Mouse (Mus musculus) midbrain, postnatal 0 days (tissue): ENCODE data around the gene Car14. TPM values are rescaled to one million over a fixed set of nuclear protein-coding genes. Genes with fewer than 3 reads are reported as not detected.

Experiments used
- ATAC-seq: fragments of 200-750 bp; cut with Nextera tagmentation; 2 replicates; pipeline ENCODE4 v1.8.0; 2017; ENCODE audit warnings: moderate number of reproducible peaks, mild to moderate bottlenecking, moderate TSS enrichment, moderate library complexity; ENCODE audit not compliant: low FRiP score
- DNase-seq: peaks from one replicate; pipeline ENCODE4 v3.0.0-alpha.2; 2015; ENCODE audit warnings: low spot score
- H3K27ac ChIP-seq: fragments of 300-500 bp; sonication (generic); 2 replicates; pipeline ENCODE4 v1.5.1; 2014; ENCODE audit warnings: low read depth, mild to moderate bottlenecking, low read length, mixed read lengths
- H3K27me3 ChIP-seq: fragments of 300-500 bp; sonication (generic); 2 replicates; pipeline ENCODE4 v1.6.1; 2014; ENCODE audit warnings: low read length, control low read depth, mixed read lengths; ENCODE audit not compliant: insufficient read depth
- H3K36me3 ChIP-seq: fragments of 300-500 bp; sonication (generic); 2 replicates; pipeline ENCODE4 v1.6.1; 2014; ENCODE audit warnings: low read length, control low read depth, mixed read lengths; ENCODE audit not compliant: insufficient read depth
- H3K4me1 ChIP-seq: fragments of 300-500 bp; sonication (generic); 2 replicates; pipeline ENCODE4 v1.6.1; 2014; ENCODE audit warnings: mild to moderate bottlenecking, control low read depth, antibody characterized with exemption, low read length, mixed read lengths; ENCODE audit not compliant: insufficient read depth
- H3K4me2 ChIP-seq: fragments of 300-500 bp; sonication (generic); 2 replicates; pipeline ENCODE4 v1.6.1; 2014; ENCODE audit warnings: low read depth, mild to moderate bottlenecking, low read length, mixed read lengths; ENCODE audit not compliant: poor library complexity, severe bottlenecking
- H3K4me3 ChIP-seq: fragments of 300-500 bp; sonication (generic); 2 replicates; pipeline ENCODE4 v1.5.1; 2014; ENCODE audit warnings: low read depth, mild to moderate bottlenecking, low read length, moderate library complexity
- H3K9ac ChIP-seq: fragments of 300-500 bp; sonication (generic); replicated peaks from 2 replicates; pipeline ENCODE4 v1.6.1; 2014; ENCODE audit warnings: mild to moderate bottlenecking, low read length, moderate library complexity, mixed read lengths; ENCODE audit not compliant: poor library complexity, severe bottlenecking
- H3K9me3 ChIP-seq: fragments of 300-500 bp; sonication (generic); 2 replicates; pipeline ENCODE4 v1.6.1; 2016; ENCODE audit warnings: low read length, control low read depth
- CTCF ChIP-seq: IDR thresholded peaks from 2 replicates; pipeline ENCODE4 v1.5.1; 2016; ENCODE audit warnings: antibody characterized with exemption, mild to moderate bottlenecking
- WGBS: fragments of 180-500 bp; shearing (Covaris S2); extraction: QIAGEN DNeasy Blood & Tissue Kit; methylation state at CpG from one replicate; pipeline ENCODE4 v1.1.7; 2014; 5-methylcytosine and 5-hydroxymethylcytosine counted together
- polyA plus RNA-seq: library from polyadenylated mRNA; unstranded; fragments of >200 nt; fragmentation: Nextera tagmentation; extraction: Ambion mirVana; gene quantifications from 2 replicates; pipeline ENCODE4 v1.2.1, GENCODE M21; 2015
- total RNA-seq: library from RNA; depleted of rRNA; stranded (reverse); fragments of >200 nt; gene quantifications from 2 replicates; pipeline ENCODE4 v1.2.3, GENCODE M21; 2014

Car14 gene
- total and polyA plus RNA-seq, 2 experiments from 2014 or later: 5.1 to 7.5 TPM

DNA sequence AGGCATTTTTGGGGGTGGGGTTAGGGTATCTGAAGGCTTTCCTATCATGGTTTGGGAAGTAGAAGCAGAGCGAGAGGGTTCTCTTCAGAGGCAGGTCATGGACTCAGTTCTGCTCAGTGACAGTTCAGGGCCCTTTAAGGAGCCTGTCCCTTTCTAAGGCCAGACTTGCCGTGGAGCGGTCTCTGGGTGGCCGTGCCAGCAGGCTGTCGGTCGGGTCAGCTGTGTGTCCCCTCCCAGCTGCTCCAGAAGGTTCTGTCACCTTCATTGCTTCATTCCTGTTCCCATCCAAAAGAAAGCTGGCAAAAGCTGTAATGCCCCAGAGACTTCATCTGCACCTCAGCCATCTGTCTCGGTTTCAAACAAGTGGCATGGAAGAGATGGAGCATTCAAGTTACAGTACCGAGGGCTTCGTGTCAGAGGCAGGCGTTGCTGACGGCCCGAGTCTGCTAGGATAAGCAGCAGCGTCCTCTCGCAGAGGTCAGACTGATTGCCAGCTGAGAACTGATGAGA lies 41.3 kb upstream of the Car14 start:
- Histone ChIP-seq H3K4me2 (no peak overlapping the region), H3K27me3 (no peaks in the 10 kb centered on the region), H3K36me3 (peaks cover 11% of the 10 kb centered on the region; the same call in 1 of the 2 replicates), H3K4me3 (no peak overlapping the region), H3K9me3 (no peaks in the 10 kb centered on the region), H3K9ac (0 out of 2 replicates have a peak overlapping the region, but pooled peaks have one; percentile 8), H3K4me1 (no peaks in the 10 kb centered on the region), H3K27ac (no peak overlapping the region)
- WGBS: 79% methylated on average over 14 of the region's 14 CpGs
- ATAC-seq: no peak
- no peak for TF ChIP-seq CTCF
- peak; percentile 22 for DNase-seq

DNA sequence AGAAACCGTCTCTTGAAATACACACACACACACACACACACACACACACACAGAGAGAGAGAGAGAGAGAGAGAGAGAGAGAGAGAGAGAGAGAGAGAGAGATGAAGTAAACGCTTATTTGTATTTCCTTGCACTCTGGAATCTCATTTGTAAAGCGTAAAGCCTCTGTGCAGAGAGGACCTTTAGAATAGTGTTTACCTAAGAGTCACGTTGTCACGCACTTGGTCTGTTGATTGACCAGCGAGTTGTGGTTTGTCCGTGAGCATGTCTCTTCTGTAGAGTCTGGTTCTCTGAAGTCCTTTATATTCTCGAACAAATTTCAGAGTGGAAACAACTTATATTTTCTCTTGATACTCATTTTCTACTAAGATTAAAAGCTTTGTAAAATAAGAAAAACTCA lies 40.3 kb upstream of the Car14 start:
- WGBS: 91% methylated on average over 8 of the region's 8 CpGs
- H3K9me3 ChIP-seq: no peaks in the 10 kb centered on the region
- no peak for DNase-seq
- ATAC-seq: no peak
- H3K27ac ChIP-seq: no peak overlapping the region
- peaks cover 11% of the 10 kb centered on the region; the same call in 1 of the 2 replicates for H3K36me3 ChIP-seq
- H3K27me3 ChIP-seq: no peaks in the 10 kb centered on the region
- no peak overlapping the region for H3K4me2 ChIP-seq
- H3K9ac ChIP-seq: no peak overlapping the region
- H3K4me3 ChIP-seq: no peak overlapping the region
- no peak for TF ChIP-seq CTCF
- H3K4me1 ChIP-seq: no peaks in the 10 kb centered on the region

DNA sequence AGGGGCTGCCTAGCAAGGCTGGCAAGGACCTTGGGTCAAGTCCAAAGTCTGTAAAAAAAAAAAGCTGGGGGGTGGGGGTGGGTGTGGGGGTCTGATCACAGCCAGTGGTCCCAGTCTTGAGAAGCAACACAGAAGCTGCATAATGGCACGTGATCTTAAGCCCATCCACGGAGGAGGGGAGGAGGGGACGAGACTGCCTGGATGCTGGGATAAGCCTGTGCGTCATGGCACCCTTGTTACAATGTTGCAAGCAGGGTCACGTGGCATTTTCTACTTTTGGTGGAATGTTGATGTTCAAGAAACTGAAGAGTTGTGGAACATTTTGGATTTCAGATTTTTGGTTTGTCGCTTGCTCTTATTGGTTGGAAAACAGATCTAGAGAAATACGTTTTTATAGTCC lies 38.7 kb upstream of the Car14 start:
- H3K27me3 ChIP-seq: no peaks in the 10 kb centered on the region
- no peak for TF ChIP-seq CTCF

DNA sequence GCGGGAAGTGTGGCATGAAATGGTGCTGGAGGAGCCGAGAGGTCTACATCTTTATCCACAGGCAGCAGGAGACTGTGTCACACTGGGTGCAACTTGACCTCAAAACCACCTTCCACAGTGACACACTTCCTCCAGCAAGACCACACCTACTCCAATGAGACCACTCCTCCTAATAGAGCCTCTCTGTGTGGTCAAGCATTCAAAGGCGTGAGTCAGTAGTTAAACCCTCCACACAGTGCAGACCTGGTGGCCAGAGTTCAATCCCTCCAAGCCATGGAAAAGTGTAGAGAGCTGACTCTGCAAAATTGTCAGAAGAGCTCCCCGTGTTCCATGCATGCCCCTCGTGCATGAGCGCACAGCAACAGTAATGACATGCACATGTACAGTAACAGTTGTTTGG lies 38.3 kb upstream of the Car14 start:
- no peaks in the 10 kb centered on the region for H3K9me3 ChIP-seq
- no peaks in the 10 kb centered on the region for H3K27me3 ChIP-seq
- no peak overlapping the region for H3K27ac ChIP-seq
- no peak overlapping the region for H3K9ac ChIP-seq
- H3K4me2 ChIP-seq: no peak overlapping the region
- DNase-seq: no peak
- no peak for TF ChIP-seq CTCF
- H3K36me3 ChIP-seq: peaks cover 16% of the 10 kb centered on the region; the same call in 1 of the 2 replicates
- ATAC-seq: no peak
- 84% methylated on average over 6 of the region's 6 CpGs for WGBS
- no peak overlapping the region for H3K4me3 ChIP-seq
- no peaks in the 10 kb centered on the region for H3K4me1 ChIP-seq

More for the DNA sequence above, 38.7 kb upstream of the Car14 start:
- no peak for DNase-seq
- 89% methylated on average over 7 of the region's 7 CpGs for whole genome bisulfite sequencing
- no peak for ATAC-seq
- Histone ChIP-seq H3K4me1 (no peaks in the 10 kb centered on the region), H3K9ac (no peak overlapping the region), H3K4me2 (no peak overlapping the region), H3K9me3 (no peaks in the 10 kb centered on the region), H3K36me3 (peaks cover 14% of the 10 kb centered on the region; the same call in 1 of the 2 replicates), H3K4me3 (no peak overlapping the region), H3K27ac (no peak overlapping the region)

DNA sequence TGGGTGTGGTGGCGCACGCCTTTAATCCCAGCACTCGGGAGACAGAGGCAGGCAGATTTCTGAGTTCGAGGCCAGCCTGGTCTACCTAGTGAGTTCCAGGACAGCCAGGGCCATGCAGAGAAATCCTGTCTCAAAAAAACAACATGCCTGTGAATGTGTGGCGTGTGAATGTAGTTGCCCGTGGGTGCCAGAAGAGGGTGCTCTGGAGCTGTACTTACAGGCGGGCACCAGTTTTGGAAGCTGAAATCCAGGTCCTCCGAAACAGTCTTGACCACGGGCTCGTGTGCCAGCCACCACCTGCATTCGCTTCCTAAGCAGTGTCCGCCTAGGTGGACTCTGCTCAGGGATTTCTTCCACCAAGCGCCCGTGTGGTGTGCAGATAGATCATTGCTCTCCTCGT lies 34.3 kb upstream of the Car14 start:
- Histone ChIP-seq H3K27ac (no peak overlapping the region), H3K27me3 (no peaks in the 10 kb centered on the region), H3K9ac (no peak overlapping the region), H3K36me3 (peaks cover 21% of the 10 kb centered on the region), H3K4me3 (no peak overlapping the region), H3K9me3 (no peaks in the 10 kb centered on the region), H3K4me2 (no peak overlapping the region), H3K4me1 (no peaks in the 10 kb centered on the region)
- TF ChIP-seq CTCF: peak; percentile 46
- ATAC-seq (no peak), DNase-seq (no peak)
- WGBS: 94% methylated on average over 15 of the region's 15 CpGs

DNA sequence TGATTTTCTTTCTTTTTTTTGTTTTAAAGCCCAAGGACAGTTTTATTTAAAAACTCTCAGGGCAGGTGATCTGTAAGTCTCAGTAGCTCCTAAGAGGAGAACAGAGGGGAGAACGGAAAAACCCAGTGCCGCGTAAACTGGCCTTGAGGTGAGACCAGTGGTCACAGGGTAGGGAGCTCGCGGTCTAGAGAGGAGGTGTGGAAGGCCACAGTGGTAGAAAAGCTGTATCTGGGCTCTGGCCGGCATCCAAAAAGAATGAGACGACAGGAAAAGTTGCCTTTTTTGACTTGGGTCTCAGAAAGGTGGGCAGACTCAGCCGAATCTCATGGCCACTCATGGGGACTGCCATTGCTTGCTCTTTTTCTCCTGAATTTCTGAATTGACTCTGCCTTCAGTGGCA lies 33.7 kb upstream of the Car14 start:
- H3K4me3 ChIP-seq: no peak overlapping the region
- DNase-seq: no peak
- H3K9me3 ChIP-seq: no peaks in the 10 kb centered on the region
- WGBS: 98% methylated on average over 8 of the region's 8 CpGs
- H3K4me1 ChIP-seq: no peaks in the 10 kb centered on the region
- no peak overlapping the region for H3K9ac ChIP-seq
- TF ChIP-seq CTCF: no peak
- H3K4me2 ChIP-seq: no peak overlapping the region
- ATAC-seq: no peak
- no peak overlapping the region for H3K27ac ChIP-seq
- H3K27me3 ChIP-seq: no peaks in the 10 kb centered on the region
- peaks cover 22% of the 10 kb centered on the region for H3K36me3 ChIP-seq
